Mouse (Mus musculus) small intestine, adult 10 weeks (tissue): ENCODE data around the gene Olfr1016. TPM values are rescaled to one million over a fixed set of nuclear protein-coding genes. Genes with fewer than 3 reads are reported as not detected.

Experiments
- polyA plus RNA-seq: library from polyadenylated mRNA; stranded (reverse); fragments of 350-450 nt; fragmentation: Illumina TruSeq; extraction: RNeasy Lipid Tissue Mini Kit (QIAGEN cat#74804); gene quantifications from one replicate; pipeline ENCODE4 v1.2.3, GENCODE M21; 2014; ENCODE audit warnings: low replicate concordance

Gene Olfr1016
- not detected for polyA plus RNA-seq

DNA sequence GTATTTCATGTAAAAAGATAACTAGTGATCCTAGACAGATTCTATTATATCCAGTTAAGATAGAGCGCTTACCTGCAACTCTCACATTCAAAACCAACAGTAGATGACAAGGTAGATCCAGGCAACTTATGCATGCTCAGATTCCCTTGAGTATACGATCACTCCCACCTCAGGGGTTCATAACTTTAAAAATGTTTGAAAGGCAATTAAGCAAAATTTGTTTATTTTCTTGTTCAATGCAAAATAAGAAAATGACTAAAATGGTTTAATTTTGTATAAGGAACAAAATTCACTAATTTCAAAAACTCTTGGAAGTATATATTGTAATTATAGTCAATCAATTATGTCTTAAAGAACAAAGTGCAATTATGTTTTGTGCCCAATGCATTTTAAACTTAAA lies at the start of gene Olfr1016:
Olfr1016 (minus strand) TSS at position 101 of the 400 bp plus-strand sequence.

DNA sequence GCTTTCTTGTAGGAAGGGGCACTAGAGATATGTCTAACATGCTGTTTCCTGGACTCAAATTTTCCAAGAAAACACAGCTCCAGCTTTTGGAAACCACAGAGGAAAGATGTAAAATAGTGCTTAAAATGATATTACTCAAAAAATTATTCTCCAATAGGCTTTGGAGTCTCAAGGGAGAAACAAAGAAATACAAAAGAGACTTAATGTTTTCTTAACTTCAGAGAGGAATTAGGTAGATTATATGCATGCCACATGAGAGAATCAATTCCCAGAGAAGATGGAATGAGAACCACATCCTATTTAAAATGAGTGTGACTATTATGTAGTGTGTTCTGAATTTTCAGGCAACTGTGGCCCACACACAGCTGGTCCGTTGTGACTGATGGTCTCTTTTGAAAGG lies 44.4 kb upstream of the Olfr1016 start, which contains the start of gene Olfr1020:
Olfr1020 (plus strand) TSS at position 301 of the 400 bp plus-strand sequence.

GRCm38 (mm10) chr2:85845383-85845782 lies 43.0 kb upstream of the Olfr1016 start, which contains the start of gene Olfr1019:
Gene Olfr1019, minus strand, starts transcription at chr2:85845483.

DNA sequence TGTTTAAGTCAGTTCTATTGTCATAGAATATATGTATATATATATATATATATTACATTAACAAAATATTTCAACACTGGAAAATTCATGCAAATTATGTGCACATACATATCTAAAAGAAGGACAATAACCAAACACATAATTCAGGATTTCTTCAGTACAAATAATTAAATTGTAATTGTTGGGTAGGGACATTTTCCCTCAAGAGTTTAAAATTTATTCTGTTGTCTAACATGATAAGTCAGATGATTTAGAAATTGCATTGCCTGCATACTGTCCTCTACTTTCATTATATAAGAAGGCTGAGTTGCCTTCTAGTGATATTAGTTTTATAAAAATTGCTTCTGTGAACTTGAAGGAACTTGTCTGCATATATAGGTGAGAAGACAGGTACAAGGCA lies 15.8 kb upstream of the Olfr1016 start, which contains the start of gene Olfr1018:
Olfr1018 (plus strand) TSS at position 301 of the 400 bp plus-strand sequence.

GRCm38 (mm10) chr2:85781717-85782116 lies 20.6 kb downstream of the Olfr1016 start, which contains the start of gene Olfr1015:
Gene Olfr1015, plus strand, starts transcription at chr2:85782017.

DNA sequence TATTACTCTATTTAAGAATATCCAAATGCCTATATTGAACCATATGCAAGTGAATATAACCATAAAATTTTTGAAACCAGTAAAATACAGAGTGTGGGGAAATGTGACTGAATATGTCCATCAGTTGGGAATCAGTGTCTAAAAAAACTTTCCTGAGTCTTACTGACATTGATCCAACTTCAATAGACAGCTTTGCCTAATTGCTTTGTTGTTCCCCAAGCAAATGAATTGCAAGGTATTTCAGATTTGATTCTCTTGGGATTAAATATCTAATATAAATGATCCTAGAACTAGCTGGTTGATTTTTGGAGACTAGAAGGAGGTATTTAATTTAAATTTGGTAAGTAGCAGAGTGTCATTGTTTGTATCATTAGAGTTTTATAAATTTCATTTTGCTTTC lies 29.9 kb downstream of the Olfr1016 start, which contains the start of gene Olfr1014:
Olfr1014 (plus strand) TSS at position 301 of the 400 bp plus-strand sequence.

DNA sequence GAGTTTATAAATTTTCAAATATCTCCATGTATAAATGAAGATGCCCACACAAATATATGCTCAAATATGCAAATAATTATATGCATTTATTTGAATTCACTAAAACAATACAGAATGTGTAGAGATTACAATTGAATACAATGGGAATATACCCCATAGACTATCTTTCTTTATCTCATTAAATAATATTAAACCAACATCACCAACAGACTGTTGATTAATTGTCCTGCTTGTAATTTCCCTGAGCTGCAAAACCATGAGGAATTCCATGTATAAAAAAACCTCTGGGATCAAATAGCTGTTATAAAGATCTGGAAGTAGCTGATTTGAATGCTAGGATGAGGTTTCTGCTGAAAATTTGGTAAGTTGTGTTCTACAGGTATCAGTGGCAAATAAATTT lies 35.5 kb downstream of the Olfr1016 start, which contains the start of gene Olfr1013:
Olfr1013 (plus strand) TSS at position 301 of the 400 bp plus-strand sequence.

GRCm38 (mm10) chr2:85762666-85763065 lies 39.7 kb downstream of the Olfr1016 start, which contains the start of gene Olfr1012:
Gene Olfr1012, minus strand, starts transcription at chr2:85762766.

Other genes with a start within 250 kb of the Olfr1016 start
- gene Olfr996, start 223.3 kb downstream of the Olfr1016 start, polyA plus RNA-seq = not detected
- not detected for gene Olfr998, start 213.6 kb downstream of the Olfr1016 start, polyA plus RNA-seq
- gene Olfr1000, start 190.6 kb downstream of the Olfr1016 start, polyA plus RNA-seq = not detected
- gene Olfr1002, start 151.8 kb downstream of the Olfr1016 start, polyA plus RNA-seq = not detected
- not detected for gene Olfr154, start 138.1 kb downstream of the Olfr1016 start, polyA plus RNA-seq
- not detected for gene Olfr1006, start 123.8 kb downstream of the Olfr1016 start, polyA plus RNA-seq
- not detected for gene Olfr1008, start 113.1 kb downstream of the Olfr1016 start, polyA plus RNA-seq
- gene Olfr1009, start 87.1 kb downstream of the Olfr1016 start, polyA plus RNA-seq = not detected
- not detected for gene Olfr1012, start 39.8 kb downstream of the Olfr1016 start, polyA plus RNA-seq
- gene Olfr1013, start 35.4 kb downstream of the Olfr1016 start, polyA plus RNA-seq = not detected
- gene Olfr1014, start 29.8 kb downstream of the Olfr1016 start, polyA plus RNA-seq = not detected
- gene Olfr1015, start 20.5 kb downstream of the Olfr1016 start, polyA plus RNA-seq = not detected
- gene Olfr1018, start 15.9 kb upstream of the Olfr1016 start, polyA plus RNA-seq = not detected
- not detected for gene Olfr1019, start 42.9 kb upstream of the Olfr1016 start, polyA plus RNA-seq
- gene Olfr1020, start 44.5 kb upstream of the Olfr1016 start, polyA plus RNA-seq = not detected
- not detected for gene Olfr1022, start 66.0 kb upstream of the Olfr1016 start, polyA plus RNA-seq
- gene Olfr1023, start 83.1 kb upstream of the Olfr1016 start, polyA plus RNA-seq = not detected
- gene Olfr1024, start 102.5 kb upstream of the Olfr1016 start, polyA plus RNA-seq = not detected
- gene Olfr1025-ps1, start 112.6 kb upstream of the Olfr1016 start, polyA plus RNA-seq = not detected
- not detected for gene Olfr1026, start 119.0 kb upstream of the Olfr1016 start, polyA plus RNA-seq
- not detected for gene Olfr1028, start 147.9 kb upstream of the Olfr1016 start, polyA plus RNA-seq
- gene Olfr1029, start 171.4 kb upstream of the Olfr1016 start, polyA plus RNA-seq = not detected
- not detected for gene Olfr1030, start 176.7 kb upstream of the Olfr1016 start, polyA plus RNA-seq
- gene Olfr1031, start 187.8 kb upstream of the Olfr1016 start, polyA plus RNA-seq = not detected
- not detected for gene Olfr1032, start 203.0 kb upstream of the Olfr1016 start, polyA plus RNA-seq
- 3.2 TPM for gene Olfr1033, start 218.1 kb upstream of the Olfr1016 start, polyA plus RNA-seq
- gene Olfr1034, start 243.3 kb upstream of the Olfr1016 start, polyA plus RNA-seq = 0.89 TPM